Mouse (Mus musculus) inflammation-experienced regulatory T-cells, adult 6 months (primary cell): Measurements from ENCODE around the gene Hivep2. TPM values are rescaled to one million over a fixed set of nuclear protein-coding genes. Genes with fewer than 3 reads are reported as not detected.

Experiments
- ATAC-seq: one replicate; pipeline ENCODE4 v1.8.0; 2017
- polyA plus RNA-seq, 3 experiments: library from polyadenylated mRNA; unstranded; fragments of 100-300 nt; shearing (Covaris generic); gene quantifications; one replicate each; pipeline ENCODE4 v1.2.1; 2017

Gene Hivep2
- polyA plus RNA-seq, 3 experiments from 2014 or later: 19.4 to 32.6 (median 24.8) TPM

- ATAC-seq: no peak
These were observed 7.8 kb downstream of the Hivep2 start for GRCm38 (mm10) chr10:13973563-13974179.

- no peak for ATAC-seq
These were observed 8.6 kb downstream of the Hivep2 start for GRCm38 (mm10) chr10:13974472-13974871.

GRCm38 (mm10) chr10:13975861-13976260 is 10.0 kb downstream of the Hivep2 start:
- ATAC-seq: no peak

- no peak for ATAC-seq
These were observed 10.4 kb downstream of the Hivep2 start for GRCm38 (mm10) chr10:13976267-13976666.

- ATAC-seq: peak; percentile 27
These were observed 16.4 kb downstream of the Hivep2 start for GRCm38 (mm10) chr10:13982271-13982670.

- peak; percentile 86 for ATAC-seq
These were observed 17.0 kb downstream of the Hivep2 start for GRCm38 (mm10) chr10:13982769-13983381.

GRCm38 (mm10) chr10:13983631-13984030 is 17.8 kb downstream of the Hivep2 start:
- ATAC-seq: peak; percentile 25

- ATAC-seq: no peak
These were observed 18.4 kb downstream of the Hivep2 start for GRCm38 (mm10) chr10:13984233-13984632.

- ATAC-seq: no peak
These were observed 20.7 kb downstream of the Hivep2 start for GRCm38 (mm10) chr10:13986539-13986938.

GRCm38 (mm10) chr10:13987336-13987735 is 21.5 kb downstream of the Hivep2 start:
- no peak for ATAC-seq

GRCm38 (mm10) chr10:13988280-13988679 is 22.4 kb downstream of the Hivep2 start:
- ATAC-seq: no peak

GRCm38 (mm10) chr10:13988757-13989156 is 22.9 kb downstream of the Hivep2 start:
- no peak for ATAC-seq

GRCm38 (mm10) chr10:13990842-13991241 is 25.0 kb downstream of the Hivep2 start:
- ATAC-seq: no peak

GRCm38 (mm10) chr10:13993411-13993810 is 27.5 kb downstream of the Hivep2 start:
- peak; percentile 85 for ATAC-seq

- peak; percentile 6 for ATAC-seq
These were observed 31.5 kb downstream of the Hivep2 start for GRCm38 (mm10) chr10:13997336-13997735.

- ATAC-seq: peak; percentile 48
These were observed 39.1 kb downstream of the Hivep2 start for GRCm38 (mm10) chr10:14004769-14005517.

- no peak for ATAC-seq
These were observed 43.8 kb downstream of the Hivep2 start for GRCm38 (mm10) chr10:14009721-14010120.

- peak; percentile 18 for ATAC-seq
These were observed 50.6 kb downstream of the Hivep2 start for GRCm38 (mm10) chr10:14016287-14016970.

GRCm38 (mm10) chr10:14017338-14017737 is 51.5 kb downstream of the Hivep2 start:
- no peak for ATAC-seq

- ATAC-seq: peak; percentile 33
These were observed 52.0 kb downstream of the Hivep2 start for GRCm38 (mm10) chr10:14017822-14018364.

GRCm38 (mm10) chr10:14018672-14019071 is 52.8 kb downstream of the Hivep2 start:
- peak; percentile 7 for ATAC-seq

GRCm38 (mm10) chr10:14019198-14019597 is 53.3 kb downstream of the Hivep2 start:
- ATAC-seq: no peak

- no peak for ATAC-seq
These were observed 54.4 kb downstream of the Hivep2 start for GRCm38 (mm10) chr10:14020253-14020652.
